Mouse (Mus musculus) urinary bladder, postnatal 14 days (tissue): ENCODE data around the gene Prss50.

Experiments
- DNase-seq: peaks from one replicate; pipeline ENCODE4 v3.0.0; 2021; ENCODE audit warnings: low spot score

Prss50 gene

GRCm38 (mm10) chr9:110874660-110875191 lies 17.0 kb downstream of the Prss50 start:
- no peak for DNase-seq

- no peak for DNase-seq
Observed at GRCm38 (mm10) chr9:110875288-110875695, 17.5 kb downstream of the Prss50 start.

- DNase-seq: no peak
Observed at GRCm38 (mm10) chr9:110877353-110877752, 19.6 kb downstream of the Prss50 start.

- peak; percentile 57 for DNase-seq
Observed at GRCm38 (mm10) chr9:110877888-110878287, 20.1 kb downstream of the Prss50 start.

GRCm38 (mm10) chr9:110879191-110879920 lies 21.6 kb downstream of the Prss50 start, which contains the start of gene Als2cl:
Als2cl (plus strand) TSS chr9:110879870.
- no peak for DNase-seq

- peak; percentile 86 for DNase-seq
Observed at GRCm38 (mm10) chr9:110879998-110880561, 22.3 kb downstream of the Prss50 start, which contains the start of gene Tmie. Tmie (minus strand) TSS chr9:110880113.

- DNase-seq: peak; percentile 72
Observed at GRCm38 (mm10) chr9:110880772-110881171, 23.0 kb downstream of the Prss50 start.

GRCm38 (mm10) chr9:110881953-110882352 lies 24.2 kb downstream of the Prss50 start:
- peak; percentile 52 for DNase-seq

- DNase-seq: no peak
Observed at GRCm38 (mm10) chr9:110887388-110888303, 29.9 kb downstream of the Prss50 start.

- no peak for DNase-seq
Observed at GRCm38 (mm10) chr9:110888935-110889334, 31.2 kb downstream of the Prss50 start.

GRCm38 (mm10) chr9:110890026-110890783 lies 32.4 kb downstream of the Prss50 start:
- DNase-seq: no peak

- DNase-seq: no peak
Observed at GRCm38 (mm10) chr9:110891077-110891828, 33.5 kb downstream of the Prss50 start.

- DNase-seq: no peak
Observed at GRCm38 (mm10) chr9:110892552-110892951, 34.8 kb downstream of the Prss50 start.

GRCm38 (mm10) chr9:110893429-110893828 lies 35.7 kb downstream of the Prss50 start:
- no peak for DNase-seq

GRCm38 (mm10) chr9:110895507-110895906 lies 37.7 kb downstream of the Prss50 start:
- DNase-seq: no peak

- no peak for DNase-seq
Observed at GRCm38 (mm10) chr9:110895994-110896393, 38.2 kb downstream of the Prss50 start.

- no peak for DNase-seq
Observed at GRCm38 (mm10) chr9:110896595-110896994, 38.8 kb downstream of the Prss50 start.

GRCm38 (mm10) chr9:110899451-110900008 lies 41.8 kb downstream of the Prss50 start:
- DNase-seq: no peak

- DNase-seq: no peak
Observed at GRCm38 (mm10) chr9:110901204-110901603, 43.4 kb downstream of the Prss50 start.

- DNase-seq: no peak
Observed at GRCm38 (mm10) chr9:110902271-110902670, 44.5 kb downstream of the Prss50 start.
